Mouse (Mus musculus) stomach, embryonic 14.5 days (tissue): Measurements from ENCODE around the gene Olfr1276. TPM values are rescaled to one million over a fixed set of nuclear protein-coding genes. Genes with fewer than 3 reads are reported as not detected.

Experiments
- ATAC-seq: fragments of 200-750 bp; cut with Nextera tagmentation; 2 replicates; pipeline ENCODE4 v1.8.0; 2017; ENCODE audit warnings: low read depth, moderate TSS enrichment; ENCODE audit not compliant: insufficient number of reproducible peaks, insufficient read depth, low FRiP score
- H3K27ac ChIP-seq: fragments of 300-500 bp; sonication (generic); 2 replicates; pipeline ENCODE4 v1.5.1; 2014; ENCODE audit warnings: mild to moderate bottlenecking, low read length, moderate library complexity, mixed read lengths
- H3K27me3 ChIP-seq: fragments of 300-500 bp; sonication (generic); 2 replicates; pipeline ENCODE4 v1.6.1; 2014; ENCODE audit warnings: low read length, control low read depth, mixed read lengths; ENCODE audit not compliant: control insufficient read depth, insufficient read depth
- H3K36me3 ChIP-seq: fragments of 300-500 bp; sonication (generic); 2 replicates; pipeline ENCODE4 v1.6.1; 2014; ENCODE audit warnings: mild to moderate bottlenecking, control low read depth, low read length, moderate library complexity, mixed read lengths; ENCODE audit not compliant: control insufficient read depth, insufficient read depth
- H3K4me1 ChIP-seq: fragments of 300-500 bp; sonication (generic); 2 replicates; pipeline ENCODE4 v1.6.1; 2014; ENCODE audit warnings: low read length, control low read depth, mixed read lengths; ENCODE audit not compliant: control insufficient read depth, insufficient read depth
- H3K4me2 ChIP-seq: fragments of 300-500 bp; sonication (generic); replicated peaks from 2 replicates; pipeline ENCODE4 v1.6.1; 2014; ENCODE audit warnings: low read depth, low read length, control low read depth
- H3K4me3 ChIP-seq: fragments of 300-500 bp; sonication (generic); 2 replicates; pipeline ENCODE4 v1.5.1; 2014; ENCODE audit warnings: low read depth, low read length, control low read depth
- H3K9ac ChIP-seq: fragments of 300-500 bp; sonication (generic); replicated peaks from 2 replicates; pipeline ENCODE4 v1.6.1; 2014; ENCODE audit warnings: low read depth, mild to moderate bottlenecking, control low read depth, low read length, moderate library complexity, mixed read lengths
- H3K9me3 ChIP-seq: fragments of 300-500 bp; sonication (generic); 2 replicates; pipeline ENCODE4 v1.6.1; 2016; ENCODE audit warnings: low read depth, low read length, control low read depth; ENCODE audit not compliant: control insufficient read depth
- WGBS: fragments of 180-500 bp; shearing (Covaris S2); extraction: QIAGEN DNeasy Blood & Tissue Kit; methylation state at CpG from one replicate; pipeline ENCODE4 v1.1.7; 2014; 5-methylcytosine and 5-hydroxymethylcytosine counted together
- polyA plus RNA-seq: library from polyadenylated mRNA; unstranded; fragments of >200 nt; fragmentation: Nextera tagmentation; extraction: Ambion mirVana; gene quantifications from 2 replicates; pipeline ENCODE4 v1.2.1, GENCODE M21; 2014

The Olfr1276 gene
- polyA plus RNA-seq: not detected in 2 replicates

GRCm38 (mm10) chr2:111254216-111254615 lies at the start of gene Olfr1276:
TSS of gene Olfr1276 (plus strand) at chr2:111254516.
- Histone ChIP-seq H3K27me3 (no peaks in the 10 kb centered on the region), H3K4me1 (no peaks in the 10 kb centered on the region), H3K36me3 (no peaks in the 10 kb centered on the region), H3K4me2 (no peak within 1 kb of the TSS), H3K9me3 (no peaks in the 10 kb centered on the region), H3K4me3 (no peak within 1 kb of the TSS), H3K9ac (no peak within 1 kb of the TSS), H3K27ac (no peak within 1 kb of the TSS)
- ATAC-seq: no peak

- Histone ChIP-seq H3K4me3 (no peak within 1 kb of the TSS), H3K27ac (no peak within 1 kb of the TSS), H3K9ac (no peak within 1 kb of the TSS), H3K4me2 (no peak within 1 kb of the TSS), H3K27me3 (no peaks in the 10 kb centered on the region), H3K9me3 (no peaks in the 10 kb centered on the region), H3K4me1 (no peaks in the 10 kb centered on the region), H3K36me3 (no peaks in the 10 kb centered on the region)
- ATAC-seq: no peak
- WGBS: 84% methylated on average over 6 of the region's 6 CpGs
Observed at GRCm38 (mm10) chr2:111229502-111229901, 24.8 kb upstream of the Olfr1276 start, which contains the start of gene 4930430A15Rik. TSS of gene 4930430A15Rik (minus strand) at chr2:111229602.

- no peak for ATAC-seq
- no peak within 1 kb of the TSS for H3K4me3 ChIP-seq
- WGBS: 89% methylated on average over 1 of the region's 1 CpGs
Observed at GRCm38 (mm10) chr2:111235186-111235585, 19.1 kb upstream of the Olfr1276 start, which contains the start of gene Olfr1275. TSS of gene Olfr1275 (minus strand) at chr2:111235286.

GRCm38 (mm10) chr2:111274006-111274405 lies 19.7 kb downstream of the Olfr1276 start, which contains the start of gene Olfr1277:
TSS of gene Olfr1277 (minus strand) at chr2:111274106.
- no peak within 1 kb of the TSS for H3K4me2 ChIP-seq
- no peaks in the 10 kb centered on the region for H3K9me3 ChIP-seq
- H3K4me1 ChIP-seq: no peaks in the 10 kb centered on the region
- H3K9ac ChIP-seq: no peak within 1 kb of the TSS
- WGBS: 79% methylated on average over 2 of the region's 2 CpGs
- H3K36me3 ChIP-seq: no peaks in the 10 kb centered on the region
- no peak for ATAC-seq
- H3K27ac ChIP-seq: no peak within 1 kb of the TSS
- H3K27me3 ChIP-seq: no peaks in the 10 kb centered on the region
- no peak within 1 kb of the TSS for H3K4me3 ChIP-seq

More at GRCm38 (mm10) chr2:111235186-111235585, 19.1 kb upstream of the Olfr1276 start, which contains the start of gene Olfr1275:
- no peak within 1 kb of the TSS for H3K9ac ChIP-seq
- H3K4me1 ChIP-seq: no peaks in the 10 kb centered on the region
- H3K36me3 ChIP-seq: no peaks in the 10 kb centered on the region
- no peaks in the 10 kb centered on the region for H3K27me3 ChIP-seq
- no peak within 1 kb of the TSS for H3K27ac ChIP-seq
- H3K4me2 ChIP-seq: no peak within 1 kb of the TSS
- H3K9me3 ChIP-seq: no peaks in the 10 kb centered on the region

- no peak within 1 kb of the TSS for H3K9ac ChIP-seq
- no peak for ATAC-seq
- H3K4me1 ChIP-seq: no peaks in the 10 kb centered on the region
- no peak within 1 kb of the TSS for H3K4me3 ChIP-seq
- H3K27me3 ChIP-seq: no peaks in the 10 kb centered on the region
- H3K27ac ChIP-seq: no peak within 1 kb of the TSS
- H3K4me2 ChIP-seq: no peak within 1 kb of the TSS
- H3K36me3 ChIP-seq: no peaks in the 10 kb centered on the region
- H3K9me3 ChIP-seq: no peaks in the 10 kb centered on the region
Observed at GRCm38 (mm10) chr2:111289836-111290235, 35.5 kb downstream of the Olfr1276 start, which contains the start of gene Olfr1278. TSS of gene Olfr1278 (plus strand) at chr2:111290136.

GRCm38 (mm10) chr2:111298541-111298940 lies 44.2 kb downstream of the Olfr1276 start:
- no peak overlapping the region for H3K4me3 ChIP-seq

GRCm38 (mm10) chr2:111300374-111300773 lies 46.1 kb downstream of the Olfr1276 start, which contains the start of gene Olfr1279:
TSS of gene Olfr1279 (plus strand) at chr2:111300635.
- no peak within 1 kb of the TSS for H3K4me2 ChIP-seq
- no peaks in the 10 kb centered on the region for H3K36me3 ChIP-seq
- no peaks in the 10 kb centered on the region for H3K27me3 ChIP-seq
- H3K9ac ChIP-seq: no peak within 1 kb of the TSS
- ATAC-seq: no peak
- no peaks in the 10 kb centered on the region for H3K4me1 ChIP-seq
- H3K27ac ChIP-seq: no peak within 1 kb of the TSS
- H3K4me3 ChIP-seq: no peak within 1 kb of the TSS
- no peaks in the 10 kb centered on the region for H3K9me3 ChIP-seq

More at GRCm38 (mm10) chr2:111298541-111298940, 44.2 kb downstream of the Olfr1276 start:
- H3K36me3 ChIP-seq: no peaks in the 10 kb centered on the region
- H3K27ac ChIP-seq: no peak overlapping the region
- H3K4me2 ChIP-seq: no peak overlapping the region
- H3K9me3 ChIP-seq: no peaks in the 10 kb centered on the region
- no peak for ATAC-seq
- H3K9ac ChIP-seq: no peak overlapping the region
- no peaks in the 10 kb centered on the region for H3K27me3 ChIP-seq
- no peaks in the 10 kb centered on the region for H3K4me1 ChIP-seq
